Mouse (Mus musculus) spleen, adult 2 months (tissue): Measurements from ENCODE around the gene Srrt. TPM values are rescaled to one million over a fixed set of nuclear protein-coding genes. Genes with fewer than 3 reads are reported as not detected.

Experiments
- DNase-seq, 2 experiments: peaks; one replicate each; pipeline versions ENCODE4 v3.0.0 to v3.0.0-alpha.2; 2012 to 2021; ENCODE audit warnings: low spot score in 2 of 2, low read depth in 1 of 2
- H3K27ac ChIP-seq: fragments of 200-500 bp; 2 replicates; pipeline ENCODE4 v1.5.1; 2012; ENCODE audit warnings: low read length, inconsistent platforms; ENCODE audit not compliant: insufficient read depth
- H3K27me3 ChIP-seq: fragments of 200-500 bp; 2 replicates; pipeline ENCODE4 v1.6.1; 2012; ENCODE audit warnings: mild to moderate bottlenecking, moderate library complexity, low read length, inconsistent platforms; ENCODE audit not compliant: control insufficient read depth, insufficient read depth
- H3K36me3 ChIP-seq: fragments of 200-500 bp; 2 replicates; pipeline ENCODE4 v1.6.1; 2012; ENCODE audit warnings: mild to moderate bottlenecking, low read length, inconsistent platforms; ENCODE audit not compliant: control insufficient read depth, insufficient read depth
- H3K4me1 ChIP-seq: fragments of 200-500 bp; 2 replicates; pipeline ENCODE4 v1.6.1; 2011; ENCODE audit warnings: inconsistent platforms; ENCODE audit not compliant: control insufficient read depth, insufficient read depth, insufficient read length
- H3K4me3 ChIP-seq: fragments of 200-500 bp; 2 replicates; pipeline ENCODE4 v1.5.1; 2011; ENCODE audit warnings: mild to moderate bottlenecking, inconsistent platforms; ENCODE audit not compliant: insufficient read depth, insufficient read length; ENCODE audit errors: extremely low read depth
- CTCF ChIP-seq: fragments of 200-500 bp; IDR thresholded peaks from 2 replicates; pipeline ENCODE4 v1.5.1; 2011; ENCODE audit warnings: mild to moderate bottlenecking, inconsistent platforms; ENCODE audit not compliant: insufficient read depth, insufficient read length, insufficient replicate concordance; ENCODE audit errors: extremely low read depth
- POLR2A ChIP-seq: fragments of 200-500 bp; IDR thresholded peaks from 2 replicates; pipeline ENCODE4 v1.6.1; 2011; ENCODE audit warnings: low read depth, low read length, inconsistent platforms
- WGBS: fragments of 180-500 bp; shearing (Covaris S2); methylation state at CpG from one replicate; pipeline ENCODE4 v1.1.7; 2018; 5-methylcytosine and 5-hydroxymethylcytosine counted together
- polyA plus RNA-seq: library from polyadenylated mRNA; depleted of rRNA; stranded (reverse); fragments of >200 nt; gene quantifications from 2 replicates; pipeline ENCODE4 v1.2.3, GENCODE M21; 2012

Gene Srrt
- polyA plus RNA-seq, 1 experiment = 172 TPM

- H3K27me3 ChIP-seq = no peaks in the 10 kb centered on the region
- H3K4me1 ChIP-seq = peaks cover 12% of the 10 kb centered on the region; the same call in 1 of the 2 replicates
- under 1% methylated on average over 19 of the region's 19 CpGs for WGBS
- DNase-seq = peak; percentile 37 to 84
- H3K36me3 ChIP-seq = no peaks in the 10 kb centered on the region
- H3K4me3 ChIP-seq = peak overlapping the region; percentile 58
- H3K27ac ChIP-seq = peak overlapping the region; percentile 54
- no peak for TF ChIP-seq CTCF
- TF ChIP-seq POLR2A = no peak; the same call in 1 of the 2 replicates
Observed at GRCm38 (mm10) chr5:137338256-137338655, 30.8 kb upstream of the Srrt start.

DNA sequence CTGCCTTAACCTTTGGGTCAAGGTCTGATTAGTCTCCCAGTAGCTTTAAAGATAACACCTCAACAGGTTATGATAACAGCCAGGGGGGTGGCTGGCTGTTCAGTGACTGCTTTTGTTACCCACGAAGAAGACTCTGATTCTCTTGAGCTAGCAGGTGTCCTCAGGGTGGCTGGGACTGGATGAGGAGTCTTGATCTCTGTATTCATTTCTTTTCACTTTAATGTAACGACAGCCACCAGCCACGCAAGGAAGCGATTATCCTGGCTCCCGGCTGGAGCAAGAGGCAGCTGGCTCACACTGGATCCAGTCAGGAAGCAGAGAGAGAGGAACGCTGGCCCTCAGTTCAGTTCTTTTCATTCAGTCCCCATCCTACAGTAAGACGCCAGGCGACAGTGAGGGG lies 29.7 kb upstream of the Srrt start:
- no peak overlapping the region for H3K4me3 ChIP-seq
- WGBS = 92% methylated on average over 8 of the region's 8 CpGs
- no peak for TF ChIP-seq CTCF
- no peak for TF ChIP-seq POLR2A
- peaks cover 16% of the 10 kb centered on the region; the same call in 1 of the 2 replicates for H3K4me1 ChIP-seq
- H3K27me3 ChIP-seq = no peaks in the 10 kb centered on the region
- no peaks in the 10 kb centered on the region for H3K36me3 ChIP-seq
- DNase-seq = no peak
- no peak overlapping the region for H3K27ac ChIP-seq

DNA sequence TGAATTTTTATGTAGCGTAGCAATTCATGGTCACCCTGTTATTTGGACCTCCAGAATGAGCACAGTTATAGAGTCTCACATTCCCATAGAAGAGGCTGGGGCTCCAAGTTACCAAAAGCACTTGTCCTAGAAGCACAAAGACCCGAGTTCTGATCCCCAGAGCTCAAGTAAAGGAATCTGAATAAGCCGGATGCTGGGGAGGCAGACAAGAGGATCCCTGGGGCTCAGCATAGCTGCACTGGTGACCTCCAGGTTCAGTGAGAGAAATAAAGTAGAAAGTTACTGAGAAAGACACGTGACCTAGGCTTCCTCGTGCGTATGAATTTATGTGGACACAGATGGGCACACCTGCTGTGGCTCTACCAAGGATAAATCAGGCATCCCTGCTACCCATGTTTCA lies 27.6 kb upstream of the Srrt start:
- WGBS = 92% methylated on average over 6 of the region's 6 CpGs
- Histone ChIP-seq H3K36me3 (0 out of 2 replicates have a peak, but pooled peaks cover 1% of the 10 kb centered on the region), H3K27me3 (no peaks in the 10 kb centered on the region), H3K4me1 (peaks cover 16% of the 10 kb centered on the region; the same call in 1 of the 2 replicates), H3K27ac (no peak overlapping the region), H3K4me3 (no peak overlapping the region)
- DNase-seq = no peak
- TF ChIP-seq CTCF (no peak), POLR2A (no peak)

GRCm38 (mm10) chr5:137334317-137334716 lies 26.8 kb upstream of the Srrt start:
- 43% methylated on average over 10 of the region's 10 CpGs for WGBS
- H3K27ac ChIP-seq = no peak overlapping the region
- no peak for DNase-seq
- TF ChIP-seq CTCF (no peak), POLR2A (no peak)
- H3K27me3 ChIP-seq = no peaks in the 10 kb centered on the region
- no peak overlapping the region for H3K4me3 ChIP-seq
- peaks cover 14% of the 10 kb centered on the region; the same call in 1 of the 2 replicates for H3K4me1 ChIP-seq
- H3K36me3 ChIP-seq = 0 out of 2 replicates have a peak, but pooled peaks cover 1% of the 10 kb centered on the region

DNA sequence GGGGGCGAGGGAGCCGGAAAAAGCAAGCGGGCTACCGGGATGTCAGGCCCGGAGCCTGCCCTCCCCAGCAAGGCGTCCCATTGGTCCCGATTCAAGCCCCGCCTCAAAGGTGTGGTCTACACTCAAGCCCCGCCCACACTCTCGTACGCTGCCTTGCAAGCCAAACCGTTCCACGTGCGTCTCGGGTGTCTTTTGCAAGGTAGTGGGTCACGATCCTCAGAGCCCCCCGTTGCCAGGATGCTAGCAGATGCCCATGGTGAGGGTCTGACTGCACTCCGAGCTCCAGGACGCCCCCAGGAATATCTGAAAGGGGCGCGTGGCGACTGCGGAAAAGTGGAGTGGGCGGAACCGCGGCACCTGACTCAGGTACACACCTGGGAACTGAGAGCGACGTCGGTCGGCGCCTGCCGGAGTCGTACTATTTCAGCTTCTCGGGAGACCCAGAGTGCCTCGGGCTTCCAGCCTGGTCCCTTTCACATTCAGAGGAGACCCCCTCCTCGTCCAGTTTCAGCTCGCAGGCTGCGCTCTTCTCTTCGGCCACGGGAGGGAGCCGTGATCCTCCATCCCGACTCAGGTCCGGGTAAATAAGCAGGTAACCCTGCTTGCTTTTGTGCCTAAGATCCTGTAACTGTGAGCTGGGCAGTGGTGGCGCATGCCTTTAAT lies 26.2 kb upstream of the Srrt start, which contains the start of gene Slc12a9:
Slc12a9 (minus strand) TSS at position 86 of the 663 bp plus-strand sequence.
- Histone ChIP-seq H3K4me1 (peaks cover 7% of the 10 kb centered on the region; the same call in 1 of the 2 replicates), H3K36me3 (0 out of 2 replicates have a peak, but pooled peaks cover 1% of the 10 kb centered on the region), H3K27ac (no peak within 1 kb of the TSS; the same call in 1 of the 2 replicates), H3K27me3 (no peaks in the 10 kb centered on the region), H3K4me3 (peak within 1 kb of the TSS; percentile 88)
- under 1% methylated on average over 44 of the region's 44 CpGs for WGBS
- DNase-seq = peak; percentile 78 to 94
- TF ChIP-seq CTCF = peak; percentile 72; the same call in 1 of the 2 replicates
- TF ChIP-seq POLR2A = peak; percentile 45; the same call in 1 of the 2 replicates

DNA sequence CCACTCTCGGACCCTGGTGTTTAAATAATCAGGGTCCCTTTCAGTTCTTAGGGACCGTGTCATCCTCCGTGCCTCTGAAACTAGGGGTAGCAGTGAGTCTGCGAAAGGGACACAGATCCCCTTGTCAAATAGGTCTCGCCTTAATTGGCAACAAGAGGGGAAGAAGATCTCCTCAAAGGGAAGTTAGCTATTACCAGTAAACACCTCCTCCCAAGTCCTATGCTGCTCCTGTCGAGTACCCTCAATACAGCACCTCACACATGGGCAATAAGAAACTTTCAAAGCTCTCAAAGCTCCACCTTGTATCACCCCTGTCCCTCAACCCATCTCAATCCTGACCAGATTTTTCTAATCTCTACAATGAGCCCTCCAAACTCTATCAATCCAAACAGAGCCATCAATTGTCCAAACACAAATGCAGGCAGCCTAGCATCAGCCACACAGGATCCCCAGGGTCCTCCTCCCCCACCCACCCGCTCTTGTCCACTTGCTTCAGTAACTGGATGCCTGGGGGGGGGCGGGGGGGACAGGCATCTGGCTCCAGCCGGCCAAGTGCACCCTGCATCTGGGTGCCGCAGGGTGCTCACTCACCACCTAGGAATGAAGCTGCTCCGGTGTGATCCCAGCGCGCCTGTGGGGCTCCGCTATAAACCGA lies 25.5 kb upstream of the Srrt start:
- no peak for DNase-seq
- peaks cover 5% of the 10 kb centered on the region; the same call in 1 of the 2 replicates for H3K4me1 ChIP-seq
- WGBS = 8% methylated on average over 15 of the region's 15 CpGs
- H3K4me3 ChIP-seq = peak overlapping the region; percentile 88
- TF ChIP-seq CTCF (no peak), POLR2A (no peak)
- H3K27me3 ChIP-seq = no peaks in the 10 kb centered on the region
- 0 out of 2 replicates have a peak, but pooled peaks cover 1% of the 10 kb centered on the region for H3K36me3 ChIP-seq
- H3K27ac ChIP-seq = no peak overlapping the region

DNA sequence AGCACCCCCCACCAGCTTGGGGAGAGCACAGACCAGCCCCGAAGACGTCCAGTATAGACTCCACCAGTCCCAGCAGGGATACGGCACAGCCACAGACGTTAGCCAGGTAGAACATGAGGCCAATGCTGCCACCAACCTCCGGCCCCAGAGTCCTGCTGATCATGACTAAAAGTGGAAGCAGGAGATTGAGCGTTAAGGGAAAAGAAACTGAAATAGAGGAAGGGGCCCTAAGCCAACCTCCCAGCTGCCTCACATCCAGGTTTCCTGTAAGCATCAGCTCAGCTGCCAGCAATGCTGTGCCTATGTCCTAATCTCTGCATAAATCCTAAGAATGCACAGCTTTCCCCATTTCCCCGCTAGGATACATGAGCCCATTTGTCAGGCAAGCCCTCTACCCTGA lies 23.4 kb upstream of the Srrt start:
- Histone ChIP-seq H3K4me3 (no peak overlapping the region), H3K4me1 (peaks cover 5% of the 10 kb centered on the region; the same call in 1 of the 2 replicates), H3K36me3 (peaks cover 10% of the 10 kb centered on the region), H3K27me3 (no peaks in the 10 kb centered on the region), H3K27ac (no peak overlapping the region)
- WGBS = 75% methylated on average over 7 of the region's 7 CpGs
- no peak for DNase-seq
- TF ChIP-seq POLR2A (no peak), CTCF (no peak)
